Mouse (Mus musculus): Measurements from ENCODE around the gene Farsa.

The Farsa gene

DNA sequence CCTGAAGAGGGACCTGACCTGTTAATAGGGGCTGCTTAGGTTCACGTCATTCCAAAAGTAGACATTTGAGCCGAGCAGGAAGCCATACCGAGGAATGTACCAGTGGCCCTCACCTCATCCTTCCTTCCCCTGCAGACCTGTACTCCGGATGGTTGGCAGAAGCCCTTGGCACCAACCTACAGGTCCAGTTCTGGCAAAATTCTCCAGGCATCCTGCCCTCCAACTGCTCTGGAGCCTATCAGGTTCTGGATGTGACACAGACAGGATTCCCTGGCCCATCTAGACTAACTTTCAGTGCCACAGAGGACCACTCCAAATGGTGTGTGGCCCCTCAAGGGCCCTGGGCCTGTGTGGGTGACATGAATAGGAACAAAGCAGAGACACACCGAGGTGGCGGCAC is 53.8 kb downstream of the Farsa start:
- no peak for DNase-seq (ENCODE audit: low read depth, low spot score)

GRCm38 (mm10) chr8:84911854-84912253 is 55.1 kb downstream of the Farsa start:
- DNase-seq (ENCODE audit: low read depth, low spot score), result no peak

- no peak for DNase-seq (ENCODE audit: low read depth, low spot score)
Measured at GRCm38 (mm10) chr8:84912391-84912790, 55.6 kb downstream of the Farsa start.

DNA sequence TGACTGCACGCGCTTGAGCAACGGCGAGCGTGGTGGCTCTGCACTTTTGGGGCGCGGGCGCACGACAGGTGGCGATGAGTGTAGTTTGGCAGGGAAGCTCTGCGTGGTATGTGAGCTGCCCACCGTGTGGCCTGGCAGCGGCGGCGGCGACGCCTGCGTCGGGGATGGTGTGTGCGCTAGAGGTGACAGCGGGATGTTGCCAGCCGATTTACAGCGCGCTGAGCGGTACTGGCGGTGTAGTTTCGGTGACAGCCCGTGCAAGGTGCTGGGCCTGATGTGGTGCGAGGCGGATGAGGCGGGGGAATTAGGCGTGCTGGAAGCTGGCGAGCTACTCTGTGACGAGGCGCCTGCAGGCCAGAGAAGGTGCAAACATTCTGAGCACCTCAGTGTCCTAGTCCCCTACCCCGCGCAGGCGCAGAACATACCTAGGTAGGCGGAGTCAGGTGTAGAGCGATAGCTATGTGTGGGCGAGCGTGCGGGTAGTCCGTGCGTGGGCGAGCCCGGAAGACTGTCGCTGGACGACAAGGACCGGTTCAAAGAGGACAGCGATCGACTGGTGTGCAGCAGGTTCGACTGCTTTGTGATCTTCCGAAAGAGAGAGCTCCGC is 56.2 kb downstream of the Farsa start:
- DNase-seq (ENCODE audit: low read depth, low spot score), result peak; percentile 56

- DNase-seq (ENCODE audit: low read depth, low spot score), result no peak
Measured at GRCm38 (mm10) chr8:84913502-84913900, 56.7 kb downstream of the Farsa start.

DNA sequence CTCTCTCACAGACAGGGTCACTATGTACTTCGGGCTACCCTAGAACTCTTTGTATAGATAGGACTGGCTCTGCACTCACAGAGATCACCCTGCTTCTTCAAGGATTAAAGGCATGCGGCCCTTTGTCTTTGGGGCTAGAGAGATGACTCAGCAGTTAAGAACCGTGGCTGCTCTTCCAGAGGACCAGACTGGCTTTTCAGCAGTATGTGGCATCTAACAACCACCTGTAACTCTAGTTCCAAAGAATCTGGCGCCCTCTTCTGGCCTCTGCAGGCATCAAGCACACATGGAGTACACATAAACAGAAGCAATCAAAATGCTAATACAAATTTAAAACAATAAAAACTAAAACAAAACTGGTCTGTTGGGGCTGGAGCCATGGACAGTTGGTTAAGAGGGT is 57.2 kb downstream of the Farsa start:
- DNase-seq (ENCODE audit: low read depth, low spot score), result peak; percentile 47

- DNase-seq (ENCODE audit: low read depth, low spot score), result no peak
Measured at GRCm38 (mm10) chr8:84915269-84915668, 58.5 kb downstream of the Farsa start.

- DNase-seq (ENCODE audit: low read depth, low spot score), result no peak
Measured at GRCm38 (mm10) chr8:84917781-84918180, 61.0 kb downstream of the Farsa start.

DNA sequence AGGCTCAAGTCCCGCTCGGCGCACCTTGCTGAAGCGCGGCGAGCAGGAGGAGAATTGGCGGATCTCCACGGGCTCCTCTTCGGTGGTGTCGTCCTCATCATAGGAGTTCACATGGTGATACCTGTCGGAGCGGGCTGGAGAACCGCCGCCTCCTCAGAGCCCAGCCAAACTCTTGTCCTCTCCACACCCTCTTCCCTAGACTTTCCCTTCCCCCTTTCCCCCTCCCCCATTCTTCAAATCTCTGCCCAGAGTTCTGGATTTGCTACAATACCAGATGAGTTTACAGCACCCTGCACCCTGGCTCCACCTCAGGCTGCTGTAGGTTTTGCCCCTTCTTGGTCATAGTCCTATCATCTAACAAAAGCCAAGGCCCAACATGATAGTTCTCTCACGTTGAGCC is 61.9 kb downstream of the Farsa start:
- no peak for DNase-seq (ENCODE audit: low read depth, low spot score)

Measured in retina, postnatal 7 days (tissue).